Mouse (Mus musculus): Measurements from ENCODE around the gene Wdr95.

DNA sequence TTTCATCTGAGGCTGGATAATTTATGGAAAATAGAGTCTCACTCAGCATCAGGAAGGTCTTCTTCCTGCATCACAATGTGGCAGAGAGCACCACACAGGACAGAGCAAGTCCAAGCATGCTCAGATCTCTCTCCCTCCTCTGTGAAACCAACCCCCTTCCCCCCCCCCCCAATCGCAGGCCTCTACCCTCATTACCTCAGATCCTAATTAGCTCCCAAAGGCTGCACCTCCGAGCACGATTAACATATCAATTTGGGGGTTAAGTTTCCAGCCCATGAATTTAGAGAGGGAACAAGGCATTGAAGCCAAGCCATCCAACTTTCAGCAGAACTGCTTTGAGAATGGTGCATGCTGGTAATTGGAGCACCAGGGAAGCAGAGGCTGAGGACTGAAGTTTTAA is 15.8 kb upstream of the Wdr95 start:
- no peak for TF ChIP-seq CTCF (IDR thresholded peaks at IDR 0.05; ENCODE audit: control insufficient read depth, insufficient read depth, low read length)
- TF ChIP-seq POLR2A (IDR thresholded peaks at IDR 0.05; ENCODE audit: borderline replicate concordance, control insufficient read depth, low read depth, low read length) = no peak

Measured in bone marrow, adult 2 months (tissue).